Mouse (Mus musculus) megakaryocyte progenitor cell, adult 5-6 weeks (primary cell): ENCODE results near the gene Ankrd45. TPM values are rescaled to one million over a fixed set of nuclear protein-coding genes. Genes with fewer than 3 reads are reported as not detected.
A peak's percentile ranks its signal among the peaks of the same experiment; 100 is the strongest.
"Not testable (repeated sequence)": the region's sequence is repeated elsewhere in the genome, so short reads cannot be mapped to it uniquely, and the experiment has no call there.

ENCODE experiments used
- ATAC-seq: replicated peaks from 2 replicates; pipeline ENCODE4 v1.8.0; 2016; ENCODE audit warnings: mild to moderate bottlenecking, moderate TSS enrichment, inconsistent platforms; ENCODE audit not compliant: poor library complexity
- total RNA-seq, 2 experiments: library from RNA; stranded (forward) in 1 of 2; stranded (reverse) in 1 of 2; fragments of 157-497, 149-512 nt in 1 of 2; fragments of 200-1000 nt in 1 of 2; gene quantifications; 2 replicates each; pipeline versions ENCODE4 v1.2.3 to v1.2.4; 2015 to 2017

Gene Ankrd45
- total RNA-seq (2015) (not detected in 2 replicates), total RNA-seq (2017) (not detected in 2 replicates)

DNA sequence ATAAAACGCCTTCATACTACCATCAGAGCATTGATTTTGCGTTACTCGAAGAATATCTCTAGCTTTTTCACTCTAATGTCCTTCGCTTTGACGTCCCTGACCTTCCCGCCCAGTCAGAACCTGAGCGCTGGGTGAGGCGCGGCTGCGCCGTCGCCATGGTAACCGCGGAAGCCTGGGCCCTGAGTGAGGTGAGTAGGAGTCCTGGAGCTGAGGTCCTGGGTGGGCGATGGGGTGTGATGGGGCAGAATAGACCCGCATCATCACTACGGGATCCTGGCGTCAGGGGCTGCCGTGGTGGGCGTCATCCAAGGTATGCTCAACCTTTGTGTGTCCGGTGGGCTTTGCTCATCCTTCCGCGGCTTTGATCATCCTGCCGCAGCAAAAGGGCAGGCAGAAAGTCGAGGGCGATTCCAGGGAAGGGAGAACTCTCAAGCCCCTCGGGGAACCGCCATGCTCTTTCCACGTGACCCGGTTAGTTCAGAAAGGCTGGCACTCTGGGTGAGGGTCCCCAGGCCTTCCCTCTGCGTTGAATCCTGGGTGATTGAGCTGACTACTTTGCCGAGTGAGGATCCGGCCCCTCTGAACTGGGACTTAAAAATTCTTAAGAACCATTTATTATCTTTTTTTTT, at the start of gene Ankrd45:
Ankrd45 (plus strand) TSS at position 161 of the 629 bp plus-strand sequence.
- ATAC-seq = peak; percentile 68

DNA sequence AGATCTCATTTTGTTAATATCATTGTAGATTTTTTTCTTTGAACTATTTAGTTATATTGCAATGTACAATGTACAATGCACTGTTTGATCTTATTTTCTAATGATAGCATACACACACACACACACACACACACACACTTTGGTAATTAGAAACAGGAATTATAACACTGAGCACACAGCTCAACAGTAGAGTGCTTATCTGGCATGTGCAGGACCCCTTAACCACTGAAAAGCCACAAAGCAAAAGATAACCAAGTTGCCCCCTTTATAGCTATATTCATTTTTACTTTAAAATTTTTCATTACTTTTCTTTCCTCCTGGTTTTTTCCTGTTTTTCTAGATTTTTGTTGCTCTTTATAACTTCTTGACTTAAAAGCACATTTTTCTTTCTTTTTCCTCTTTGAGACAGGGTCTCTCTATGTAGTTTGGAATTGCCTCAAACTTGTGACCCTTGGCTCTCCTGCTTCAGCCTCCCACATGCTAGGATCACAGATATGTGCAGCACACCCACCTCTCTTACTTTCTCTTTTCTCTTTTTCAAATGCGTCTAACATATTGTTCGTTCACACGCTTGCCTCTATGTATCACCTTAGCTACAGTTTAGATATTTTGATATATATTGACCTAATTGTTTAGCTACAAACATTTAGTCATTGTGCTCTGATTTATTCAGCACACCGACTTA, 42.6 kb upstream of the Ankrd45 start:
- peak; percentile 90 for ATAC-seq

DNA sequence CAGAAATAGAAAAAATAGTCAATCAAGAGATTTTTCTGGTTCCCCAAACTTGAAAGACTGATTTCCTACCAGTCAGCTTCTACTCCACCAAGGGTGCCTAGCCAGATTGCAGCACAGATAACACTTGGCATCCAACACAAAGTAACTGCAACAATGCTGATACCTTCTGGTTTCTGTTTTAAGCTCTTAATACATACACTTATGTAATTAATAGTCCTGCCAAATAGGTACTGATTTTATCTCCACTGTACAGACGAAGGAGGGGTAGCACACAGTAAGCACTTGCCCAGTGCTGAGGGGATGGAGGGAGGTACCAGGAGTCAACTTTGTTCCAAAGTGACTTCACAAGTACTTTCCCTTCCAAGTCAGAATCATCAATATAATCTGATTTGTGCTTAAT, 38.6 kb upstream of the Ankrd45 start:
- peak; percentile 59 for ATAC-seq

DNA sequence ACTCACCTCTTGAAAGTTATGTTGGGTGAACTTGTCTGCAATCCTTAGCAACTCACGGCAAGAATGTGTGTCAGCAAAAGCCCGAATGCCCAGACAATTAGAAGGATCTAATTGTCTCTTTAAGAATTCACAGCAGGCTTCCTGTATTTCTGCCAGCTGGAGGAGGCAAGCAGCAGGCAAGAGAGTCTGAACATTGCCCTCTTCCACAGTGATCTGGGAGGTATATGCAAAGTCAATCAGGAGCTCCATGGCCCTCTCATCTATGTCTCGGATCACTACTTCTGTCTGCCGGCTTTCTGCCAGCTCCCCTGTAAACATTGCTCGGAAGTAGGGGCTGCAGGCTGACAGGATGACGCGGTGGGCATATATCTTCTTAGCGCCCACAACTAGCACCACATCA, 33.3 kb upstream of the Ankrd45 start:
- no peak for ATAC-seq

DNA sequence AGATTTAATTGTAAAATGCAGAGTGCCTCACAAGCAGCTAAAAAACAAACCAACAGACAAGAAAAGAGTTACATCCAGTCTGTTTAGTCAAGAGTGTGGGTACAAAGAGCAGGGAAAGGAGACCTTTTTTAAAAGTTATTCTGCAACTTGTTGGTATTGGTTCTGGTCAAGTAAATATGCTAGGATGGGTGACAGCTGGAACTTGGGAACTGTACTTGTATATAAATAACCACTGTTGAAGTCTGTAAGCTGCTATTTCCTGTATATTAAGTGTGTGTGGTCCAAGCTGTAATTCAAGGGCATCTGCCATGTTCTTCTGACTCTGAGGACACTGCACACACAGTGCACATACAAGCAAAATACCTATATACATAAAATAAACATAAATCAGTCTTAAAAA, 27.9 kb upstream of the Ankrd45 start:
- no peak for ATAC-seq

DNA sequence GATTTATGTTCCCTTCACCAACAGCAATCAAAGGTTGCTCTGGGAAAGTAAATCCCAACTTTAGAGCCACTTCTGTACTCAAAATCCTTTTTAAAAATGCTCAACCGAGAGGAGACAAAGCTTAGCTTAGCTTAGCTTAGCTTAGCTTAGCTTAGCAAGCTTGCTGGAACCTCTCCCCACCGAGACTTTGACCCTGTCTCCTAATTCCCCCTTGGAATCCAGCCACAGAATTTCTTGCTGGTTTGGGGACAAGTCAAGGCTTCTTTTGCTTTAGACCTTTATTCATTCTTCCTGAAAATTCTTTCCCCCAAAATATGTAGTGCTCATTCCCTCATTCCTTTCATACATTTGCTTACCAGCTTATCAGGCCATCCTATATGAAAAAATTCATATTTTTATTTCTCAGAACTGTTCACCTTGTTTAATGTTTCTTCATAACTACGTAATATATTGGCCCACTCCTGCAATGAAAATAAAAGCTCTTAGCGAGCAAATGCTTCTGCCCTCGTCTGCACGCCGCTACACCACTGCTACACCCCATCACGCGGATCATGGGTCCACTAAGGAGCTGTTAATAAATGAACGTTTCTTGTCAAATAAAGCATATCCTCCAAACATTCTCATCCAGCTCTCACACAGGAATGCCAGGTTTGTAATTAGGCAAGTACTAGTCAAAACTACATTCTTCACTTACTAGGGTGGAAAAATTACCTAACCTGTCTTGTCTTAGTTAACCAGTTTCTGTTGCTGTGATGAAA, 19.7 kb upstream of the Ankrd45 start:
- ATAC-seq = no peak

DNA sequence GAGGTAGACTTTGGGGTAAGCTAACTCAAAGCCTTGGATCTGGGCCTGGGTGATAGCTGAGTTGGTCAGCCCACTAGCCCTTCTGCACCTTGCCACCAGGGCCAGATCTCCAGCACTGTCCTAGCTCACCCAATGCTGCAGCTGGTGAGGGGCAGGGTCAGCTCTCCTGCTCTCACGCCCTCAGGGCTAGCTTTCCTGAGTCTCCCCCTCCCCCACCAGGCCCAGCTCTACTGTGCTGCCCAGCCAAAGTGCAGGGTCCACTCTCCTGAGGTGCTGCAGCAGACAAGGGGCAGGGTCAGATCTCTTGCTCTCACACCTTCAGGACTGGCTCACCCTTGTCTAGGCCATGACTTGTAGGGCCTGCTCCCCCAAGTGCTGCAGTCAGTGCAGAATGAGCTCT, 16.0 kb upstream of the Ankrd45 start:
- ATAC-seq = no peak

DNA sequence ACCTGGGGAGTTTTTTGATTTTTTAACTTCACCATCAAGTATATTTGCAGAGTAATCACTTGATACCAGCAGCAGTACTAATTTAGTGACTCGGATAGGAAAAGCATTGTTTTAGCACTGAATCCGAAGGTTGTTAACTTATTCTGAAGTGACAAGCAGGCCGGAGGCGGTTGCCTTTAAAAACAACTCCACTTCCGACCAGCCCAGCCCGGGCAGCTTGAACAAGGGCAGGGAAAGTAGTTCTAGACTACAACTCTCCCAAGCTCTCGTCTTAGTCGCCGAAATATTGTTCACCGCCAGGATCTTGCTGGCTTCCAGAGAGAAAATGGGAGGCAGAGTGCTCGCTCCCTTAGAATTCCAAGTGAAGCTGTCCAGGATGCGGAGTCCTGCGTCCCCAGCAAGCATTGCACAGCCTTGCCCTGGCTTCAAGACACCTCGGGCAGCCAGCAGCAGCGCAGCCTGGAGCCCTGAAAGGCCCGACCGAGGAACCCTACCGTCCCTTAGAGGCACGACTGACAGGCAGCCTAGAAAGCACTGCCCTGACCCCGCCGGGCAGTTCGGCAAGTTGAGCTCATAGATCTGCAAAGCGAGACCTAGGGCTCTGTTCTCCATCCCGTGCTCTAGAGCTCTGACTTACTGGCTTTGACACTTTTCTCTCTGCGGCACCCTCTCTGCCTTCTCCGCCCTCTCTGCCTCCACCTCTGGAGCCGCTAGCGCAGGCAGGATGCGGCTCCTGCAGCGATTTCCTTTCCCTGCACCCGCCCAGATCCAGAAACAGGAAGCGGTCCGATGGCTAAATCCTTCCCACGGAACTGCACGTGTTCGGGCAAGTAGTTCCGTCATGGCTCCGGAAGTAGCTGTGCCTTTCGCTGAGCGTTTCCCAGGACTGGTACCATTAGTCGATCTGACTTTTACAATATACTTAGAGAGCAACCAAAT, 11.5 kb upstream of the Ankrd45 start, which contains the start of gene Klhl20:
Klhl20 (minus strand) TSS at position 786 of the 939 bp plus-strand sequence.
- ATAC-seq = peak; percentile 100

DNA sequence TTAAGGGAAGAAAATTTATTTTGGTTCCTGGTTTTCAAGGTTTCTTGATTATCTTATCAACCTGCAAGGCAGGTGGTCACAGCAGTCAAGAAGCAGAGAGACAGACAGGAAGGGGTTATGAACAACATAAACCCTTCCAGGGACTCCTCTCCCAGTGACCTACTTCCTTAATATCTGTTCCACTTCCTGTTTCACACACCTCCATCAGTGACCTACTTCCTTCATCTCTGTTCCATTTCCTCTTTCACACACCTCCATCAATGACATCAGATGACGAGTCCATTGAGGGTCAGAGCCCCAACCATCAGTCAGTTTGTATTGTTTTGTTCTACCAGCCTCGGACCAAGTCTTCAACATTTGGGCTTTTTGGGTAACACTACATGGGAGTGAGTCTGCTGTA, 3.0 kb upstream of the Ankrd45 start:
- ATAC-seq = peak; percentile 89

DNA sequence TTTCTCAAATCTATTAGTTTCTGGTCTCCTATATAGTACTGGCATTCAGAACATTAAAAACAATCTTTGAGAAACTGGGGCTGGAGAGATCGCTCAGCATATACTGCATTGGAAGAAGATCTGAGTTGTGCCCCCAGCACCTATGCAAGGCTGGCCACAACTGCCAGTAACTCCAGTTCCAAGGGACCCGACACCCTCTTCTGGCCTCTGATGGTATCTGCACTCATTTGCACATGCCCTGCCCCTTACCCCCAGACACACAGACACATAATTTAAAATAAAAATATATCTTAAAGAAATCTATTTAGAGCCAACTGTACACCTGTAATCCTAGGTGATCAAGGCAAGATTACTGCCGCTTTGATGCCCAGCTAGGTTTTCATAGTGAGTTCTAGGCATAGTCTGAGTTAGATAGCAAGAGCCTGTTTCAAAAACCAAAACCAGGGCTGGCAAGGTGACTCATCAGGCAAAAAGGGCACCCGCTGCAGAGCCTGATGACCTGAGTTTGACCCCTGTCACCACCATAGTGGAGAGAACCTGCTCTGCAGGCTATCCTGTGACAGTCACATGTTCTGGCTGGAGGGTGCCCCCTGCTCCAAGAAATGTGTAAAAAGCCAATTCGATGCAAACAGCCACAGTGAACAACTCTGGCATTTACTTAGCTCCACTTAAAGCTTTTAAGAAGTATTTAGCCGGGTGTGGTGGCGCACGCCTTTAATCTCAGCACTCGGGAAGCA, 2.3 kb upstream of the Ankrd45 start:
- peak; percentile 67 for ATAC-seq

DNA sequence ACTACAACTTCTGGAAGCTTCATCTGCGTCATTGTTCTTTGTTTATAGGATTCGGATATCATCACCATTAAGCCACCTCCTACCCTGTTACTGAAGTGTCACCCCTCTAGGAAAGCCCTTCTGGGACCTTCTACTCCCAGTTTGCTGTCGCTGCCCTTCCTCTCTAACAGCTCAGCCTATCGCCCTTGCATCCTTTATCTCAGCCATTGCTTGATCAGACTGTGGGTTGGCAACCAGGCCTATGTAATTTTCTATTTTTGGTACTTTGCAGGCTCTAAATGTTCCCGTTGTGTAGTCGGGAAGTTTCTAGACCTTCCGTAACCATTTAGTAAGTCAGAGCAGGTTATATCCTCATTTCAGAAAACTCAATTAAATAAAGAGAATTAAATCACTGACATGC, 725 bp downstream of the Ankrd45 start:
- no peak for ATAC-seq

DNA sequence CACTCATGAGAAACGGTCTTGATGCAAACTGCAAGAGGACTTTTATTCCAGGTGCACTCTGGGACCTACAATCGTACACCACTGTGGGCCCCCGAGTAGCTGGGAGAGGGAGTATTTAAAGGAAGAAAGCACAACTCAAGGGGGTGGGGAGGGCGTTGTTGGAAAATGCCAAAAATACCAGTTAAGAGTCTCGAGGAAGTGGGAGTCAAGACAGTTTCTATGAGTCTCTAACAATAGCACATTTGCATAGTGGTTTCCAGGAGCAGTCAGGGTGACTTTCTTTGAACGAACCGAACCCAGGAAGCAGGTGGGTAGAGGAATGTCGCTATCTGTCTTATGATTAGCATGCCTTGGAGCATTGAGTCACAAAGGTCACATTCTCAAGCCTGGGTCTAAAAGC, 3.1 kb downstream of the Ankrd45 start:
- not testable (repeated sequence) for ATAC-seq

DNA sequence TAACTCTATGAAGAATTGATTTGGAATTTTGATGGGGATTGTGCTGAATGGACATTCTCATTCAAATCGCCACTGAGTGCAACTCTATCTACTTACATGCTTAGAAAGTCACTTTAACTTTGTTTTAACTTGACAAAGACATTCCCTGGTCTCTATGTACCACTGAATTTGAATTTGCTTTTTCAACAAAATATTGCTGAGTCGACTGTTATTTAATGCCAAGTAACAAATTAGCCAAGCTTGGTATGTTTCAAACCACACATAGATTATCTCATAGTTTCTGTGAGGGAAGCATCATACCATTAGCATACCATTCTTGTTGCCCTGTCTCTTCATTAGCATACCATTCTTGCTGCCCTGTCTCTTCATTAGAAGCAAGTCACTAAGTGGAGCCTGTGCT, 5.4 kb downstream of the Ankrd45 start:
- ATAC-seq = no peak

DNA sequence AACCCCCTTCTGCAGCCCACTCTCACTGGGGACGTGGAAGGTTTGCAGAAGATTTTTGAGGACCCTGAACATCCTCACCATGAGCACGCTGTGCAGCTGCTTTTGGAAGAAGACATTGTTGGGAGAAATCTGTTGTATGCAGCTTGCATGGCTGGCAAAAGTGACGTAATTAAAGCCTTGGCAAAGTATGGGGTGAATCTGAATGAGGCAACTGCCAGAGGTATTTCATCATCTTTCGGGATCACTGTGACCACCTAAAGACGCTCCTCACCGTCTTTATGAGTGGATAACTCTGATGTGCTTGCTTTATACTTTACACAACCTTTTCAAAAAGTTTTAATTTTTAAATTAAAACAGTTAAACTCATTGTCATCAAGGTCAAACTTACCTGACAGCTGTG, 8.6 kb downstream of the Ankrd45 start:
- 0 out of 2 replicates have a peak, but pooled peaks have one; percentile 26 for ATAC-seq

DNA sequence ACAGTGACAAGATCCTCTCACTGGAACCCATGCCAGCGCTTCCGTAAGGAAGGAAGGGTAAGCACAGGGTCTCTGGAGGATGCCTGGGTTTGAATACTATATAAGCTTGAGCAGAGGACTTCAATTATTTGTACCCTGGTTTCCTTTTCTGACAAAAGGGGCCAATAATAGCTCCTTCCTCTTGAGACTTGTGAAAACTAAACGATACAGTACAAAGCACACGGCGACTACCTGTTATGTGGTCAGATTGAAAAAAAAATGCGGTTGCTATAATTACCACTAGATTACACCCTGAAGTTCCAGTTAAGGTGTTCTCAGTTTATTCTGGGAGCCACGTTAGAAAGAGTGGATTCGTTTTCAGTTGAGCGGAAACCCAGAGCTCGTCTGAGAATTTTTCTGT, 14.1 kb downstream of the Ankrd45 start:
- no peak for ATAC-seq

DNA sequence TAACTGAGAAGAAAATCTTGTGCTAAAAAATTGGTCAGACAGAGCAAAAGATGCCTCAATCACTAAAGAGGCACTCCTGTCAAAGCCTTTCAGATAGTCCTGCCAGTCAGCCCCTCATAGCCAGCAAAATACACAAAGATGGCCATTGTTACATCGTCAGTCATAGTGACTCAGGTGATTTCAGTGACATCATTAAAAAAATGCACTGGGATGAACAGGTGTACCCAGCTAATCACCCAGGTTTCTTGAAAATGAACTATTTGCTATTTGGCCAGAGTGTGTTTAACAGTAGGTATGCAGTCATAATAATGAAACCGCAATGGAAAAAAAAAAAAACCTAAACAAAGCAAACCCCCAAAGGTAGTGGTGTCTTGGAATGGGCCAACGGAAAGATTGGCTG, 16.7 kb downstream of the Ankrd45 start, which contains the start of gene Tex50:
Tex50 (minus strand) TSS at position 101 of the 400 bp plus-strand sequence.
- no peak for ATAC-seq

DNA sequence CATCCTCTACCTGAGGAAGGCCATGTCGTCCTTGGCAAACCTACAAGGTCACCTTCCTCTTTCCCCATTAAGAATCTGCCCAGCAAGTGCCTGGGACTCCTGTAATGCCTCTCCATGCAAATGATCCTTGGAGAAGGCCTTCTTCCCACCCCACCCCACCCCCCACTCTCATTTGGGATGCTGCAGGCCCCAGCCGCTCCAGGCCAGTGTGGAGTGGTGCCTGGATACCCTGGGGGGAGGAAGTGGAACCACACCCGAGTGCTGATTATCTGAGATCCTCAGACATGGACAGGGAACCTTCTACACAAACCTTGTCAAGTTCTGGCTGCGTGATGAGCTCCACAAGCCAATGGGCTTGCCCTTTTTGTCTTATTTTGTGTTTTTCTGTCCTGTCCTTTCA, 17.8 kb downstream of the Ankrd45 start:
- ATAC-seq = peak; percentile 50; the same call in 1 of the 2 replicates

DNA sequence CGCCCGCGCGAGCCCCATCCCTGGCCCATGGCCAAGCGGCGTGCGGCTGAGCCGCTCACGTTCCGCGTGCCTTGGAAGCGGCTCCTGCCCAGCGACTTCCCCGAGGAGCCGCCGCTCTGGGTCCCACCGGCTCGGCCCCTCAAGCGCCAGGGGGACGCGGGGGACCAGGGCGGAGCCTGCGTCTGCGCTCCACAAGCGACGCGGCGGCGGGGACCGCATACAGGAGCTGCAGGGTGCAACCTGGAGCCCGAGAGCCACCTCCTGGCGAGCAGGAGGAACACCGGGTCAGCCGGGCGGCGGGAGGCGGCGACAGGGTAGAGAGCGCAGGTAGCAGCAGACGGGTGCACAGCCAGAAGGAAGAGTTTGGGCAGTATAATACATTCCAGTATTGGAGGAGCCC, 28.2 kb downstream of the Ankrd45 start:
- peak; percentile 100 for ATAC-seq

DNA sequence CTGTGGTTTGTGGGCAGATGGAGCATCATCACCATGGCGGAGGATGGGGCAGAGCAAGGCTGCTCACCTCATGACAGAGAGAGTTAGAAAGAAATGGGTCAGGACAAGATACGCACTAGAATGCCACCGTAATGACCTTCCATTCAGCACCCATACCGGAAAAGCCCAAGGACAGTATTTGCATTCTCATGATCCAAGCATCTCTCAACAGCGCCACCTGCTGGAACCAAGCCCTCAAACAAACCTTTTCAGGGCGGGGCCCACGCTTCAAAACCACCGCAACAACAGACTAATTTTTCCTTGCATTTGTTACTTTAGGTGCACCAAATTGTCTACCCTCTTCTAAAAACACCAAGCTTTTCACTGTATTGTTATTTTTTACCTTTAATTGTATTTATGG, 38.2 kb downstream of the Ankrd45 start:
- peak; percentile 95 for ATAC-seq

DNA sequence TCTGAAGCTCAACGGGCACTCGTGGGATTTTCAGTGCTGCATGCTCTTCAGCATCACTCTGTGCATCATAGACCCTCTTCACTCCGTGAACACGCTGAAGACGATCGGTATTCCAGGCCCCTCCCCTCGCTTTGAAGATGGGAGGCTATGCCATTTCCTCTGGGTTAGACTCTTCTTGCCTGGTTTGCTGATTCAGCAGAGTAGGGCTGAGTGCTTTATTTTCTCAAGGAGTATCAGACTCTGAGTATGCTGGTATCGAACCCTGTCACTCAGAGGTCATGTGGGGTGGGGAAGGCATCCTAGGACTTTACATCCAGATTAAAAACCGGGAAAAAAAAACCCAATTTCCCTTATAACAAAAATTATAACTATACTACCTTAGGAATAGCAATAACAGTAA, 39.9 kb downstream of the Ankrd45 start:
- ATAC-seq = no peak
